In genomic region chr14:120404811-120405582, GRCm38 (mm10) we compare ENCODE assay signal across 14 mouse cellular contexts.
DNase-seq lines count a peak whose midpoint lies in the region; ATAC-seq and TF ChIP-seq lines count a peak whose summit lies in the region.
"Had no signal": no experiment of that assay in that cellular context is flagged by ENCODE, and none has a peak within 500 bp of the region (broad histone marks: within the 10 kb centered on the region; RNA-seq: fewer than 3 reads in every experiment).

No protein-coding gene starts in this region.

- 60% methylated on average over 17 of the region's 17 CpGs for WGBS in liver, adult 2 months

- no peaks in the 10 kb centered on the region for H3K27me3 ChIP-seq in liver, adult 2 months (ENCODE audit: control insufficient read depth, insufficient read depth, low read length)
- H3K27me3 ChIP-seq: embryonic facial prominence, embryonic 13.5 days; Patski had no signal

- TF ChIP-seq POLR2A in liver, adult 2 months (IDR thresholded peaks at IDR 0.05; ENCODE audit: extremely low read depth, insufficient read depth, low read length), result no peak

- peak overlapping the region; percentile 82 for H3K27ac ChIP-seq in liver, adult 2 months (replicated peaks; ENCODE audit: insufficient read depth, low read depth, low read length)
- H3K27ac ChIP-seq: embryonic facial prominence, embryonic 13.5 days had no signal

- DNase-seq in liver, adult 2 months (ENCODE audit: extremely low read depth, low read depth, low spot score), result peak; percentile 61
- DNase-seq in liver, result no peak
- DNase-seq in B cell, adult 2 months, result peak; percentile 34 to 46
- DNase-seq in right cerebral cortex, postnatal 14 days, result no peak
- no peak for DNase-seq in urinary bladder, postnatal 36 days (ENCODE audit: low spot score in 2 of 2)
- DNase-seq in embryo, embryonic 10 days (ENCODE audit: low spot score), result no peak
- DNase-seq: cerebellum, adult 8-10 months; heart, postnatal 4 days; lung, embryonic 14.5 days had no signal

- 0 out of 2 replicates have a peak overlapping the region, but pooled peaks have one; percentile 24 for H3K9ac ChIP-seq in liver, adult 2 months (ENCODE audit: low read depth, low read length)
- H3K9ac ChIP-seq: embryonic facial prominence, embryonic 13.5 days; lung, embryonic 14.5 days had no signal

- no peaks in the 10 kb centered on the region for H3K79me2 ChIP-seq in liver, adult 2 months (ENCODE audit: control insufficient read depth, insufficient read depth, low read length)

- ATAC-seq in hematopoietic stem cell, adult 5-6 weeks (replicated peaks in 1 of 2; ENCODE audit: insufficient read depth in 1 of 2, low FRiP score in 2 of 2, low TSS enrichment in 1 of 2, low read depth in 1 of 2, poor library complexity in 2 of 2, severe bottlenecking in 2 of 2), result peak; percentile 79 to 82
- ATAC-seq in megakaryocyte-erythroid progenitor cell, adult 5-6 weeks (replicated peaks; ENCODE audit: low FRiP score, low TSS enrichment, poor library complexity, severe bottlenecking), result peak; percentile 51
- ATAC-seq: forebrain, embryonic 14.5 days; Patski had no signal

- H3K36me3 ChIP-seq in liver, adult 2 months (ENCODE audit: control insufficient read depth, insufficient read depth, low read length), result peaks cover 21% of the 10 kb centered on the region

- peaks cover 19% of the 10 kb centered on the region for H3K4me1 ChIP-seq in liver, adult 2 months (ENCODE audit: control insufficient read depth, insufficient read depth, low read length)
- H3K4me1 ChIP-seq: embryonic facial prominence, embryonic 13.5 days had no signal

- no peak overlapping the region for H3K4me3 ChIP-seq in liver, adult 2 months (ENCODE audit: insufficient read depth, low read depth, low read length)
- H3K4me3 ChIP-seq: embryonic facial prominence, embryonic 13.5 days had no signal

- TF ChIP-seq CTCF in liver, adult 2 months (IDR thresholded peaks at IDR 0.05; ENCODE audit: low read depth, low read length), result no peak

Comparison
In these comparisons a context has a peak if more than half of its experiments do, and no peak if none do; other contexts are left out.
1. DNase-seq: peak in liver, adult 2 months (single experiment) and B cell, adult 2 months (2 of 2); none in liver (single experiment), right cerebral cortex, postnatal 14 days (single experiment), urinary bladder, postnatal 36 days (0 of 2) and embryo, embryonic 10 days (single experiment).